In the genomic region with DNA sequence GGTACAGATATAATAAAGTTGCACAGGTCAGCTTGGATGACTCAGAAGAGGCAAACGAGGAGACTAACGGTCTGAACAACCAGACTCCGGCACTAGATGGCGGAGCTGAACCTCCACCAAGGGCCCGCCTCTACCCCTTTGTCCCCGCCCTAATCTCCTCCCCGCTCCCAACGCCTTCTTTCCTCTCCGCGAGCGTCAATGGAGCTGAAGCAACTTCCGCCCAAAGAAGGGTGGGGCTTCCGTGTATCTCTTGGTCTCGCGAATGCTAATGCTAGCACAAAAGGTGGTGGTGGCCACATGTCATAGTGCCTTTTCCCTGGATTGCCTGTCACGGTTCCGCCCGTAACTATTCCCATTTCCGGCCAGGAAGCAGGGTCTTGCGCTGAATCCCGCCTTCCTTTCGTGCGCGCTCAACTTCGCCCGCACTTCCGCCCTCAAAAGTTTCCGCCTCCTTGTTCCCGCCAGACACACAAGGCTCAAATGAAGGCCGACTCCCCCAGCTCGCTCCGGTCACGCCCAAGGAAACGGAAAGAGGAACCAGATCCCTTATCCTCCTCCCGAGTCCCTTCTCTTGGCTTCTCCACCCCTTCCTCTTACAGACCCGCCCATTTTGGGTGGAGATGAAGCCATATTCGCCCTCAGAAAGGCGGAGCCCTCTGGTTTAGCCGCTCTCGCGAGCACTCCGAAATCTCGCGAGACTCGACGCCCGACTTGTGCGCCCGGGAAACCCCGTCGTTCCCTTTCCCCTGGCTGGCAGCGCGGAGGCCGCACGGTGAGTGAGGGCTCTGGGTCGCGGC, we compare ENCODE assay signal across 8 mouse cellular contexts. TPM values are rescaled to one million over a fixed set of nuclear protein-coding genes. Genes with fewer than 3 reads are reported as not detected.
DNase-seq lines count a peak whose midpoint lies in the region; ATAC-seq and TF ChIP-seq lines count a peak whose summit lies in the region.

Gene Rps19, plus strand, starts transcription at position 476 of the 797 bp plus-strand sequence.

- peak within 1 kb of the TSS; percentile 85 for H3K27ac ChIP-seq in embryonic facial prominence, embryonic 13.5 days
- peak within 1 kb of the TSS; percentile 76 for H3K27ac ChIP-seq in kidney, adult 2 months (ENCODE audit: insufficient read depth, low read depth, low read length)
- peak within 1 kb of the TSS; percentile 89 for H3K27ac ChIP-seq in limb, embryonic 12.5 days
- H3K27ac ChIP-seq in midbrain, embryonic 15.5 days, result peak within 1 kb of the TSS; percentile 88
- H3K27ac ChIP-seq in spleen, adult 2 months (ENCODE audit: insufficient read depth, low read length), result peak within 1 kb of the TSS; percentile 97

- under 1% methylated on average over 57 of the region's 57 CpGs for WGBS in embryonic facial prominence, embryonic 13.5 days
- WGBS in kidney, adult 2 months, result under 1% methylated on average over 57 of the region's 57 CpGs
- 1% methylated on average over 57 of the region's 57 CpGs for WGBS in limb, embryonic 12.5 days
- WGBS in midbrain, embryonic 15.5 days, result under 1% methylated on average over 57 of the region's 57 CpGs
- under 1% methylated on average over 57 of the region's 57 CpGs for WGBS in spleen, adult 2 months

- peak within 1 kb of the TSS; percentile 89 for H3K4me2 ChIP-seq in embryonic facial prominence, embryonic 13.5 days
- H3K4me2 ChIP-seq in limb, embryonic 12.5 days, result peak within 1 kb of the TSS; percentile 89
- H3K4me2 ChIP-seq in midbrain, embryonic 15.5 days, result peak within 1 kb of the TSS; percentile 81

- peak within 1 kb of the TSS; percentile 99 for H3K4me3 ChIP-seq in embryonic facial prominence, embryonic 13.5 days
- H3K4me3 ChIP-seq in kidney, adult 2 months (ENCODE audit: insufficient read depth, low read depth, low read length), result peak within 1 kb of the TSS; percentile 91
- H3K4me3 ChIP-seq in limb, embryonic 12.5 days (replicated peaks), result peak within 1 kb of the TSS; percentile 99
- peak within 1 kb of the TSS; percentile 92 for H3K4me3 ChIP-seq in midbrain, embryonic 15.5 days
- peak within 1 kb of the TSS; percentile 86 for H3K4me3 ChIP-seq in spleen, adult 2 months (ENCODE audit: extremely low read depth, insufficient read depth, insufficient read length)

- no peaks in the 10 kb centered on the region; the same call in 1 of the 2 replicates for H3K9me3 ChIP-seq in embryonic facial prominence, embryonic 13.5 days
- no peaks in the 10 kb centered on the region for H3K9me3 ChIP-seq in limb, embryonic 12.5 days
- no peaks in the 10 kb centered on the region for H3K9me3 ChIP-seq in midbrain, embryonic 15.5 days

- peak; percentile 91 for ATAC-seq in embryonic facial prominence, embryonic 13.5 days (ENCODE audit: insufficient number of reproducible peaks, insufficient read depth, low FRiP score, low TSS enrichment, low read depth)
- ATAC-seq in limb, embryonic 12.5 days (ENCODE audit: insufficient number of reproducible peaks, insufficient read depth, low FRiP score, low TSS enrichment, low read depth), result peak; percentile 92
- ATAC-seq in midbrain, embryonic 15.5 days (replicated peaks), result peak; percentile 93

- H3K27me3 ChIP-seq in embryonic facial prominence, embryonic 13.5 days, result no peaks in the 10 kb centered on the region
- H3K27me3 ChIP-seq in kidney, adult 2 months (replicated peaks; ENCODE audit: control insufficient read depth, insufficient read depth, low read length), result no peaks in the 10 kb centered on the region
- no peaks in the 10 kb centered on the region for H3K27me3 ChIP-seq in limb, embryonic 12.5 days
- no peaks in the 10 kb centered on the region for H3K27me3 ChIP-seq in midbrain, embryonic 15.5 days (replicated peaks)
- no peaks in the 10 kb centered on the region for H3K27me3 ChIP-seq in spleen, adult 2 months (ENCODE audit: control insufficient read depth, insufficient read depth, low read length)

- H3K36me3 ChIP-seq in embryonic facial prominence, embryonic 13.5 days, result peaks cover 36% of the 10 kb centered on the region
- H3K36me3 ChIP-seq in kidney, adult 2 months (ENCODE audit: control insufficient read depth, insufficient read depth, low read length), result no peaks in the 10 kb centered on the region; the same call in 1 of the 2 replicates
- H3K36me3 ChIP-seq in limb, embryonic 12.5 days, result peaks cover 37% of the 10 kb centered on the region
- H3K36me3 ChIP-seq in midbrain, embryonic 15.5 days (replicated peaks), result peaks cover 13% of the 10 kb centered on the region
- peaks cover 22% of the 10 kb centered on the region for H3K36me3 ChIP-seq in spleen, adult 2 months (ENCODE audit: control insufficient read depth, insufficient read depth, low read length)

- TF ChIP-seq CTCF in kidney, adult 2 months (conservative IDR thresholded peaks at IDR 0.05; ENCODE audit: insufficient read depth, insufficient read length, low read depth, low read length), result peak; percentile 67
- peak; percentile 77 for TF ChIP-seq CTCF in spleen, adult 2 months (IDR thresholded peaks at IDR 0.05; ENCODE audit: extremely low read depth, insufficient read depth, insufficient read length, insufficient replicate concordance)

- TF ChIP-seq POLR2A in kidney, adult 2 months (IDR thresholded peaks at IDR 0.05; ENCODE audit: low read depth, low read length), result peak; percentile 84
- peak; percentile 68 for TF ChIP-seq POLR2A in spleen, adult 2 months (IDR thresholded peaks at IDR 0.05; ENCODE audit: low read depth, low read length)

- H3K4me1 ChIP-seq in embryonic facial prominence, embryonic 13.5 days, result peaks cover 28% of the 10 kb centered on the region
- H3K4me1 ChIP-seq in kidney, adult 2 months (ENCODE audit: control insufficient read depth, insufficient read depth, low read length), result peaks cover 15% of the 10 kb centered on the region; the same call in 1 of the 2 replicates
- peaks cover 32% of the 10 kb centered on the region for H3K4me1 ChIP-seq in limb, embryonic 12.5 days (replicated peaks)
- H3K4me1 ChIP-seq in midbrain, embryonic 15.5 days, result peaks cover 23% of the 10 kb centered on the region
- peaks cover 13% of the 10 kb centered on the region; the same call in 1 of the 2 replicates for H3K4me1 ChIP-seq in spleen, adult 2 months (ENCODE audit: control insufficient read depth, insufficient read depth, insufficient read length)

- peak within 1 kb of the TSS; percentile 100 for H3K9ac ChIP-seq in embryonic facial prominence, embryonic 13.5 days
- H3K9ac ChIP-seq in limb, embryonic 12.5 days (replicated peaks), result peak within 1 kb of the TSS; percentile 100
- peak within 1 kb of the TSS; percentile 99 for H3K9ac ChIP-seq in midbrain, embryonic 15.5 days

- DNase-seq in 3134 (ENCODE audit: extremely low read depth, insufficient read length, low spot score), result peak; percentile 96
- DNase-seq in adrenal gland, postnatal 36 days, result peak; percentile 98 to 99
- DNase-seq in heart, adult 18-20 months, result peak; percentile 99 to 100
- peak; percentile 99 for DNase-seq in kidney, adult 2 months
- peak; percentile 95 to 99 for DNase-seq in spleen, adult 2 months (ENCODE audit: low read depth in 1 of 2, low spot score in 2 of 2)

RNA-seq across cellular contexts. Expression of gene Rps19, which starts in this region (rescaled TPM):
- 1,000 to 10,000 TPM in 1 of 2 experiments, 100 to 1,000 TPM in 1; 964 to 1,011 TPM for total RNA-seq in adrenal gland, postnatal 36 days (2021)
- 2,967 and 3,152 TPM in 2 replicates for polyA plus RNA-seq in embryonic facial prominence, embryonic 13.5 days (2015; fragmentation: Nextera tagmentation; extraction: Ambion mirVana)
- 100 to 1,000 TPM; 548 to 623 TPM for total RNA-seq in heart, adult 18-20 months (2021)
- 468 and 618 TPM in 2 replicates for polyA plus RNA-seq in kidney, adult 2 months (2012; rRNA removed)
- polyA plus RNA-seq in limb, embryonic 12.5 days (2016; fragmentation: Nextera tagmentation; extraction: Ambion mirVana), result 2,324 and 2,343 TPM in 2 replicates
- 1,081 and 1,108 TPM in 2 replicates for polyA plus RNA-seq in midbrain, embryonic 15.5 days (2015; fragmentation: Nextera tagmentation; extraction: Ambion mirVana)
- 627 and 638 TPM in 2 replicates for polyA plus RNA-seq in spleen, adult 2 months (2012; rRNA removed)

Comparison
In these comparisons a context has a peak if more than half of its experiments do, and no peak if none do; other contexts are left out.
1. Peak in every context shown above with its lines: DNase-seq, ATAC-seq, H3K4me3 ChIP-seq and H3K27ac ChIP-seq.